Mouse (Mus musculus) bone marrow, adult 2 months (tissue): Measurements from ENCODE around the gene Fadd. TPM values are rescaled to one million over a fixed set of nuclear protein-coding genes. Genes with fewer than 3 reads are reported as not detected.
A peak's percentile ranks its signal among the peaks of the same experiment; 100 is the strongest.

Experiments used
- H3K27ac ChIP-seq: fragments of 200-500 bp; 2 replicates; pipeline ENCODE4 v1.5.1; 2012; ENCODE audit warnings: low read depth, mild to moderate bottlenecking, control low read depth, inconsistent platforms, low read length; ENCODE audit not compliant: control insufficient read depth, poor library complexity, insufficient read depth
- H3K4me1 ChIP-seq: fragments of 200-500 bp; 2 replicates; pipeline ENCODE4 v1.6.1; 2011; ENCODE audit warnings: low read length; ENCODE audit not compliant: control insufficient read depth, insufficient read depth
- H3K4me3 ChIP-seq: fragments of 200-500 bp; replicated peaks from 2 replicates; pipeline ENCODE3; 2011; ENCODE audit warnings: mild to moderate bottlenecking, low read depth, low read length, control low read depth; ENCODE audit not compliant: control insufficient read depth
- CTCF ChIP-seq: fragments of 200-500 bp; IDR thresholded peaks from 2 replicates; pipeline ENCODE4 v1.5.1; 2011; ENCODE audit warnings: low read length, control low read depth; ENCODE audit not compliant: control insufficient read depth, insufficient read depth
- POLR2A ChIP-seq: fragments of 200-500 bp; IDR thresholded peaks from 2 replicates; pipeline ENCODE4 v1.6.1; 2011; ENCODE audit warnings: low read depth, mild to moderate bottlenecking, control low read depth, low read length, borderline replicate concordance; ENCODE audit not compliant: control insufficient read depth
- WGBS: fragments of 180-500 bp; shearing (Covaris S2); methylation state at CpG from one replicate; pipeline ENCODE4 v1.1.7; 2018; 5-methylcytosine and 5-hydroxymethylcytosine counted together
- polyA plus RNA-seq: library from polyadenylated mRNA; stranded (reverse); fragments of >200 nt; gene quantifications from 2 replicates; pipeline ENCODE4 v1.2.4, GENCODE M21; 2011; ENCODE audit warnings: low replicate concordance; ENCODE audit not compliant: missing spikeins, insufficient read depth, insufficient read length

Fadd gene
- polyA plus RNA-seq, 1 experiment, result 5.4 TPM

DNA sequence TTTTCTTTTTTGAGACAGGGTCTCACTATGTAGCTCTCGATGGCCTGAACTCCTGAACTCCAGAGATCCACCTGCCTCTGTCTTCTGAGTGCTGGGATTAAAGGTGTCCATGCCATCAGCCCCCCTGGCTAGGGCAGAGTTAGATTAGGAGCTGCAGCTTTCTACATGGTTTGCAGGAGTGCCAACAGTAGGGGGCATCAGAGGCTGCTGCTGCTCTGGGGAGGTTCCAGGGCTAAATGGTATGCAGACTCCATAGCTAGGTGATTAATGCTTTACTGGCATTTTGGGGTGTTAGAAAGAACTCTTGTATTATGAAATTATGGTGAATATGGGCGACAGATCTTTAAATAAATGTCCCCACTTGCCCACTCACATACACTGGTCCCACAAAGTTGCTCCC is 5.0 kb upstream of the Fadd start:
- Histone ChIP-seq H3K4me3 (no peak overlapping the region), H3K4me1 (no peaks in the 10 kb centered on the region; the same call in 1 of the 2 replicates), H3K27ac (no peak overlapping the region)
- 28% methylated on average over 2 of the region's 2 CpGs for WGBS
- TF ChIP-seq CTCF (peak; percentile 20; the same call in 1 of the 2 replicates), POLR2A (no peak)

GRCm38 (mm10) chr7:144585648-144586047 is 3.4 kb upstream of the Fadd start:
- WGBS, result 22% methylated on average over 6 of the region's 6 CpGs

DNA sequence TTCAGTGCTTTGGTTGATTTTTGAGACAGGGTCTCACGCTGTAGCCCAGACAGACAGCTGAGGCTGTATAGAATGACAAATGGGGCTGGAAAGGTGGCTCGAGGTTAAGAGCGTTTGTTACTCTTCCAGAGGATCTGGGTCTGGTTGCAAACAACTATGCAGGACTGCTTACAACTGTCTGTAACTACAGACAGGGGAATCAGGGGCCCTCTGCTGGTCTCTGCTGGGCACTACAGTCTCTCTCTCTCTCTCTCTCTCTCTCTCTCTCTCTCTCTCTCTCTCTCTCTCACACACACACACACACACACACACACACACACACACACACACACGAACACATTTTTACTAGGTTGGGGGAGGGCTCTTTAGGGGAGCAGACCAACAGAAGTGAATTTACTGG is 1.4 kb upstream of the Fadd start:
- 6% methylated on average over 4 of the region's 4 CpGs for WGBS
- TF ChIP-seq CTCF, result peak; percentile 54
- no peak for TF ChIP-seq POLR2A
- H3K4me3 ChIP-seq, result no peak overlapping the region
- H3K27ac ChIP-seq, result no peak overlapping the region
- H3K4me1 ChIP-seq, result no peaks in the 10 kb centered on the region; the same call in 1 of the 2 replicates

More at GRCm38 (mm10) chr7:144585648-144586047, 3.4 kb upstream of the Fadd start:
- TF ChIP-seq CTCF (peak; percentile 89), POLR2A (no peak)
- Histone ChIP-seq H3K4me1 (no peaks in the 10 kb centered on the region; the same call in 1 of the 2 replicates), H3K27ac (no peak overlapping the region), H3K4me3 (no peak overlapping the region)

- peak overlapping the region; percentile 94 for H3K4me3 ChIP-seq
- under 1% methylated on average over 43 of the region's 43 CpGs for WGBS
Observed at GRCm38 (mm10) chr7:144581559-144582283, 542 bp downstream of the Fadd start.

DNA sequence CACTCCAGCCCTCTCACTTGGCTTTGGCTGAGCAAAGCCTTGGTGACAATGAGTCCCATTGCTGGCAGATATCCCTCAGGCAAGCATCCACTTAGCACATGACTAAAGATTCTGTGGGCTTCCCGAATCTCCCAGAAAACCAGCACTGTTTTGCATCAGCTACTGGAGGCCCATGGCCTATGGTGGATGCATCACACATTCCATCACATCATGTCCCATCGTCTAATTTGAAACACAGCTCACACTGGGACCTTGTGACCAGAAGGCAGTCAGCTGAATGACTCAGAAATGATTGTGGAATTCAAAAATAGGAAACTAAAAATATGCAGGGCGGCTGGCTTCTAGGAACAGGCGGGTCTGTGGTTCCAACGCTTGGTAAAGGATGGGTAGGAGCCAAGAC is 4.4 kb downstream of the Fadd start:
- TF ChIP-seq CTCF (no peak), POLR2A (no peak)
- Histone ChIP-seq H3K4me1 (no peaks in the 10 kb centered on the region), H3K4me3 (no peak overlapping the region), H3K27ac (no peak overlapping the region)
- WGBS, result 57% methylated on average over 5 of the region's 5 CpGs

More at GRCm38 (mm10) chr7:144581559-144582283, 542 bp downstream of the Fadd start:
- Histone ChIP-seq H3K27ac (peak overlapping the region; percentile 91), H3K4me1 (no peaks in the 10 kb centered on the region; the same call in 1 of the 2 replicates)
- peak; percentile 40; the same call in 1 of the 2 replicates for TF ChIP-seq CTCF
- no peak for TF ChIP-seq POLR2A

GRCm38 (mm10) chr7:144572234-144572633 is 10.0 kb downstream of the Fadd start:
- 86% methylated on average over 5 of the region's 5 CpGs for WGBS
- Histone ChIP-seq H3K4me1 (peaks cover 2% of the 10 kb centered on the region; the same call in 1 of the 2 replicates), H3K27ac (no peak overlapping the region), H3K4me3 (no peak overlapping the region)
- TF ChIP-seq CTCF, result no peak
- no peak for TF ChIP-seq POLR2A

- H3K4me1 ChIP-seq, result peaks cover 2% of the 10 kb centered on the region
- no peak overlapping the region for H3K27ac ChIP-seq
- no peak overlapping the region for H3K4me3 ChIP-seq
- no peak for TF ChIP-seq POLR2A
- TF ChIP-seq CTCF, result no peak
Observed at GRCm38 (mm10) chr7:144571598-144571997, 10.7 kb downstream of the Fadd start.

DNA sequence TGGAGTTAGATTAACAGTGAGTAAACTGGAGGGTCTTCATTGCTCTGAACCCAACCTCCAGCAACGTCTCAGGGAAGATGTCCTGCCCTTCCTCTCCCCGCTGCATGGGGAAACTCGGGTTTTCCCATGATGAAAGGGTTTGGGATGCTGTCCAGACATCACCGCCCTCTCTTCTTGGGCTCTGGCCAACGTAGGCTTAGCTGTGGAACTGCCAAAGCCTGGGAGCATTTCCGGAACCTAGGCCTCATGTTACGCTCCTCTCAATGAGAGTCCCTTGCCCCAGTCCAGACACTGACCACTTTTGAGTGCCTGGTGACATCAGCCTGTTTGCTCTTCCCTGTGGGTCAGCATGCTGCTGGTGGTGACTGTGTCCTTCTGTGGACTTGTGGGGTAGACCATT is 12.8 kb downstream of the Fadd start:
- no peak overlapping the region for H3K4me3 ChIP-seq
- peaks cover 2% of the 10 kb centered on the region for H3K4me1 ChIP-seq
- 74% methylated on average over 7 of the region's 7 CpGs for WGBS
- TF ChIP-seq CTCF, result no peak
- TF ChIP-seq POLR2A, result no peak
- H3K27ac ChIP-seq, result no peak overlapping the region

DNA sequence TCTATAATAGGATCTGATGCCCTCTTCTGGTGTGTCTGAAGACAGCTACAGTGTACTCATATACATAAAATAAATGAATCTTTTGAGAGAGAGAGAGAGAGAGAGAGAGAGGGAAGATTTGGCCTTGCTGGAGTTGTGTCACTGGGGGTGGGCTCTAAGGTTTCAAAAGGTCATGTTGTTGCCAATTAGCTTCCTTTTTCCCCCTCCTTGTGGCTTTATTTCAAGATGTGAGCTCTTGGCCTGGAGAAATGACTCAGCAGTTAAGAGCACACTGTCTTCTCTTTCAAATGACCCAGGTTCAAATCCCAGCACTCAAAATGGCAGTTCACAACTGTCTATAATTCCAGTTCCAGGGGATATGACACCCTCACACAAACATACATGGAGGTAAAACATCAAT is 14.2 kb downstream of the Fadd start:
- H3K27ac ChIP-seq, result no peak overlapping the region
- H3K4me1 ChIP-seq, result peaks cover 2% of the 10 kb centered on the region
- no peak for TF ChIP-seq CTCF
- no peak for TF ChIP-seq POLR2A
- no peak overlapping the region for H3K4me3 ChIP-seq
